Comparison of ENCODE assay signal across 8 mouse cellular contexts in the genomic region with DNA sequence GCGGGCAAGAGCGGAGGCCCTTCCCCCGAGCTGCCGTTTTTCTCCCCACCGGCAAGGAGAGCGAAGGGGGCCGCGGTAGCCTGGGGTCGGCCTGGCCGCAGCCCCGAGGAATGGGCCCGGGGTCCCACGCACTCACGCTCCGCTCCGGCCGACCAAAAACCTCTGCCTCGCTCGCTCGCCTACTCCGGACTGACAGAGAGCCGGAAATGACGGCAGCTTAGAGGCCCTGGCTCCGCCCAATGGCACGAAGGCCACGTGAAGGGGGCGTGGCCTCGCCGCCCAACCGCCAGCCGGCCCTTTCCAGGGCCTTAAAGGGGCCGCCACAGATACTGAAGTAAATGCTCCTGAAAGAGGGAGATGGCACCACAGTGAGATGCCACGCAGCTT. TPM values are rescaled to one million over a fixed set of nuclear protein-coding genes. Genes with fewer than 3 reads are reported as not detected.
DNase-seq lines count a peak whose midpoint lies in the region; ATAC-seq and TF ChIP-seq lines count a peak whose summit lies in the region.

No protein-coding gene starts in this region.

- peak; percentile 100 for ATAC-seq in forebrain, postnatal 0 days
- ATAC-seq in neutrophil, adult 5-6 weeks (ENCODE audit: extremely low read depth, insufficient number of reproducible peaks, low FRiP score, poor library complexity, severe bottlenecking), result peak; percentile 93

- peak overlapping the region; percentile 95 for H3K9ac ChIP-seq in forebrain, postnatal 0 days

- peak overlapping the region; percentile 78 for H3K4me2 ChIP-seq in forebrain, postnatal 0 days (ENCODE audit: low read depth)

- TF ChIP-seq POLR2A in cerebellum, adult 2 months (IDR thresholded peaks at IDR 0.05; ENCODE audit: borderline replicate concordance, insufficient read depth, low read length), result peak; percentile 99
- TF ChIP-seq POLR2A in lung, adult 2 months (IDR thresholded peaks at IDR 0.05; ENCODE audit: borderline replicate concordance, extremely low read depth, low read depth, low read length), result peak; percentile 99

- H3K27me3 ChIP-seq in cerebellum, adult 2 months (ENCODE audit: control insufficient read depth, insufficient read depth, low read length), result no peaks in the 10 kb centered on the region
- H3K27me3 ChIP-seq in forebrain, postnatal 0 days (ENCODE audit: insufficient read depth, low read length), result no peaks in the 10 kb centered on the region

- peak overlapping the region; percentile 74; the same call in 1 of the 2 replicates for H3K27ac ChIP-seq in cerebellum, adult 2 months (ENCODE audit: insufficient read depth, low read length)
- peak overlapping the region; percentile 86 for H3K27ac ChIP-seq in forebrain, postnatal 0 days (ENCODE audit: low read depth, low read length)
- peak overlapping the region; percentile 91 for H3K27ac ChIP-seq in layer of hippocampus, adult 2 months

- peaks cover 2% of the 10 kb centered on the region; the same call in 1 of the 2 replicates for H3K4me1 ChIP-seq in cerebellum, adult 2 months (ENCODE audit: control insufficient read depth, insufficient read depth, low read length)
- H3K4me1 ChIP-seq in forebrain, postnatal 0 days (ENCODE audit: insufficient read depth), result peaks cover 13% of the 10 kb centered on the region; the same call in 1 of the 2 replicates
- H3K4me1 ChIP-seq in lung, adult 2 months (ENCODE audit: control insufficient read depth, insufficient read depth, low read length), result peaks cover 5% of the 10 kb centered on the region

- peaks cover 5% of the 10 kb centered on the region; the same call in 1 of the 2 replicates for H3K36me3 ChIP-seq in forebrain, postnatal 0 days (ENCODE audit: insufficient read depth)

- TF ChIP-seq CTCF in cerebellum, adult 2 months (IDR thresholded peaks at IDR 0.05; ENCODE audit: borderline replicate concordance, insufficient read depth, low read depth, low read length), result no peak
- no peak for TF ChIP-seq CTCF in forebrain, postnatal 0 days (IDR thresholded peaks at IDR 0.05; ENCODE audit: low read depth)
- TF ChIP-seq CTCF in layer of hippocampus, adult 2 months (conservative IDR thresholded peaks at IDR 0.05), result no peak
- TF ChIP-seq CTCF in lung, adult 2 months (IDR thresholded peaks at IDR 0.05; ENCODE audit: insufficient read depth, low read length), result no peak

- 2% methylated on average over 33 of the region's 33 CpGs for WGBS in cerebellum, adult 2 months
- 1% methylated on average over 29 of the region's 33 CpGs for WGBS in forebrain, postnatal 0 days
- WGBS in lung, adult 2 months, result under 1% methylated on average over 33 of the region's 33 CpGs

- DNase-seq in MEL-GATA-1-ER (ENCODE audit: extremely low read depth, low read depth), result peak; percentile 84
- peak; percentile 92 to 94 for DNase-seq in cerebellum, adult 2 months
- DNase-seq in forebrain, postnatal 0 days, result peak; percentile 97
- DNase-seq in heart, postnatal 4 days, result peak; percentile 95
- peak; percentile 92 to 94 for DNase-seq in layer of hippocampus, adult 2 months (ENCODE audit: low spot score in 2 of 2)
- peak; percentile 92 for DNase-seq in lung, adult 2 months
- peak; percentile 96 for DNase-seq in testis, postnatal 14 days (ENCODE audit: low spot score)

- peak overlapping the region; percentile 76 for H3K4me3 ChIP-seq in cerebellum, adult 2 months (replicated peaks; ENCODE audit: insufficient read depth, low read depth, low read length)
- H3K4me3 ChIP-seq in forebrain, postnatal 0 days (ENCODE audit: low read depth, low read length), result peak overlapping the region; percentile 98
- peak overlapping the region; percentile 99 for H3K4me3 ChIP-seq in layer of hippocampus, adult 2 months
- peak overlapping the region; percentile 78 for H3K4me3 ChIP-seq in lung, adult 2 months (replicated peaks; ENCODE audit: extremely low read depth, low read depth, low read length)

- H3K9me3 ChIP-seq in forebrain, postnatal 0 days (ENCODE audit: low read length), result no peaks in the 10 kb centered on the region

RNA-seq across cellular contexts. Expression of a gene that starts 1.0 kb away (rescaled TPM):
- polyA plus RNA-seq in cerebellum, adult 2 months (2012; rRNA removed), result 84.5 and 92.6 TPM in 2 replicates
- total RNA-seq in forebrain, postnatal 0 days (2014; rRNA removed), result 187 TPM in 2 replicates
- polyA plus RNA-seq in forebrain, postnatal 0 days (2015; fragmentation: Nextera tagmentation; extraction: Ambion mirVana), result 618 and 740 TPM in 2 replicates
- 100 to 1,000 TPM; 183 to 198 TPM for total RNA-seq in heart, postnatal 4 days (2021)
- 100 to 1,000 TPM; 303 to 321 TPM for total RNA-seq in layer of hippocampus, adult 2 months (2021)
- polyA plus RNA-seq in lung, adult 2 months (2012; rRNA removed), result 1.4 and 5.2 TPM in 2 replicates
- total RNA-seq in neutrophil, adult 5-6 weeks (2017), result 266 and 304 TPM in 2 replicates

Comparison
In these comparisons a context has a peak if more than half of its experiments do, and no peak if none do; other contexts are left out.
1. Peak in every context shown above with its lines: DNase-seq, ATAC-seq, H3K4me3 ChIP-seq and H3K27ac ChIP-seq.